Mouse (Mus musculus) lung, embryonic 16.5 days (tissue): ENCODE measurements around the gene Ccdc151. TPM values are rescaled to one million over a fixed set of nuclear protein-coding genes. Genes with fewer than 3 reads are reported as not detected.
A peak's percentile ranks its signal among the peaks of the same experiment; 100 is the strongest.

Source experiments
- ATAC-seq: fragments of 200-750 bp; cut with Nextera tagmentation; 2 replicates; pipeline ENCODE4 v1.8.0; 2017; ENCODE audit warnings: low read depth, mild to moderate bottlenecking, moderate library complexity
- H3K27ac ChIP-seq: fragments of 300-500 bp; sonication (generic); 2 replicates; pipeline ENCODE4 v1.5.1; 2014; ENCODE audit warnings: mild to moderate bottlenecking, control low read depth, low read length
- H3K27me3 ChIP-seq: fragments of 300-500 bp; sonication (generic); 2 replicates; pipeline ENCODE4 v1.6.1; 2014; ENCODE audit warnings: low read depth, low read length, mixed read lengths; ENCODE audit not compliant: control insufficient read depth, insufficient read depth
- H3K36me3 ChIP-seq: fragments of 300-500 bp; sonication (generic); 2 replicates; pipeline ENCODE4 v1.6.1; 2014; ENCODE audit warnings: low read length; ENCODE audit not compliant: control insufficient read depth, insufficient read depth
- H3K4me1 ChIP-seq: fragments of 300-500 bp; sonication (generic); replicated peaks from 2 replicates; pipeline ENCODE4 v1.6.1; 2014; ENCODE audit warnings: low read length, mixed read lengths; ENCODE audit not compliant: control insufficient read depth, insufficient read depth
- H3K4me2 ChIP-seq: fragments of 300-500 bp; sonication (generic); 2 replicates; pipeline ENCODE4 v1.6.1; 2014; ENCODE audit warnings: low read depth, low read length, control low read depth
- H3K4me3 ChIP-seq: fragments of 300-500 bp; sonication (generic); 2 replicates; pipeline ENCODE4 v1.5.1; 2014; ENCODE audit warnings: mild to moderate bottlenecking, low read length, control low read depth
- H3K9ac ChIP-seq: fragments of 300-500 bp; sonication (generic); 2 replicates; pipeline ENCODE4 v1.6.1; 2014; ENCODE audit warnings: low read length, control low read depth
- H3K9me3 ChIP-seq: fragments of 300-500 bp; sonication (generic); 2 replicates; pipeline ENCODE4 v1.6.1; 2016; ENCODE audit warnings: low read length; ENCODE audit not compliant: control insufficient read depth
- WGBS: fragments of 180-500 bp; shearing (Covaris S2); extraction: QIAGEN DNeasy Blood & Tissue Kit; methylation state at CpG from one replicate; pipeline ENCODE4 v1.1.7; 2014; 5-methylcytosine and 5-hydroxymethylcytosine counted together
- polyA plus RNA-seq: library from polyadenylated mRNA; unstranded; fragments of >200 nt; fragmentation: Nextera tagmentation; extraction: Ambion mirVana; gene quantifications from 2 replicates; pipeline ENCODE4 v1.2.1, GENCODE M21; 2015

Gene Ccdc151
- polyA plus RNA-seq, 1 experiment from 2014 or later: 6.6 TPM

GRCm38 (mm10) chr9:22037826-22038225 lies 35.4 kb upstream of the Ccdc151 start:
- ATAC-seq: no peak
- no peak overlapping the region for H3K27ac ChIP-seq
- H3K4me1 ChIP-seq: no peaks in the 10 kb centered on the region
- H3K27me3 ChIP-seq: no peaks in the 10 kb centered on the region
- no peak overlapping the region for H3K4me2 ChIP-seq
- WGBS: 62% methylated on average over 10 of the region's 10 CpGs
- H3K9ac ChIP-seq: no peak overlapping the region
- 0 out of 2 replicates have a peak, but pooled peaks cover 4% of the 10 kb centered on the region for H3K9me3 ChIP-seq
- no peak overlapping the region for H3K4me3 ChIP-seq
- no peaks in the 10 kb centered on the region for H3K36me3 ChIP-seq

- Histone ChIP-seq H3K4me3 (no peak overlapping the region), H3K4me1 (no peaks in the 10 kb centered on the region), H3K36me3 (no peaks in the 10 kb centered on the region), H3K27ac (no peak overlapping the region), H3K9ac (no peak overlapping the region), H3K9me3 (0 out of 2 replicates have a peak, but pooled peaks cover 4% of the 10 kb centered on the region), H3K4me2 (no peak overlapping the region), H3K27me3 (no peaks in the 10 kb centered on the region)
- WGBS: 58% methylated on average over 6 of the region's 6 CpGs
- no peak for ATAC-seq
These were observed 33.0 kb upstream of the Ccdc151 start for GRCm38 (mm10) chr9:22035300-22036044.

- Histone ChIP-seq H3K9ac (no peak overlapping the region), H3K9me3 (0 out of 2 replicates have a peak, but pooled peaks cover 4% of the 10 kb centered on the region), H3K4me3 (no peak overlapping the region), H3K4me1 (no peaks in the 10 kb centered on the region), H3K27me3 (no peaks in the 10 kb centered on the region), H3K4me2 (no peak overlapping the region), H3K36me3 (no peaks in the 10 kb centered on the region), H3K27ac (no peak overlapping the region)
- WGBS: 86% methylated on average over 9 of the region's 9 CpGs
- ATAC-seq: no peak
These were observed 28.0 kb upstream of the Ccdc151 start for GRCm38 (mm10) chr9:22030386-22030785.

GRCm38 (mm10) chr9:22028467-22028866 lies 26.0 kb upstream of the Ccdc151 start:
- H3K36me3 ChIP-seq: no peaks in the 10 kb centered on the region
- H3K4me2 ChIP-seq: no peak overlapping the region
- no peak overlapping the region for H3K4me3 ChIP-seq
- no peak overlapping the region for H3K27ac ChIP-seq
- ATAC-seq: no peak
- no peaks in the 10 kb centered on the region for H3K4me1 ChIP-seq
- no peaks in the 10 kb centered on the region for H3K9me3 ChIP-seq
- H3K27me3 ChIP-seq: no peaks in the 10 kb centered on the region
- H3K9ac ChIP-seq: no peak overlapping the region
- WGBS: 35% methylated on average over 7 of the region's 7 CpGs

GRCm38 (mm10) chr9:22024592-22024991 lies 22.2 kb upstream of the Ccdc151 start:
- H3K9me3 ChIP-seq: no peaks in the 10 kb centered on the region
- H3K4me2 ChIP-seq: no peak overlapping the region
- no peaks in the 10 kb centered on the region for H3K4me1 ChIP-seq
- no peaks in the 10 kb centered on the region for H3K36me3 ChIP-seq
- no peaks in the 10 kb centered on the region for H3K27me3 ChIP-seq
- H3K4me3 ChIP-seq: no peak overlapping the region
- 38% methylated on average over 8 of the region's 8 CpGs for WGBS
- no peak overlapping the region for H3K9ac ChIP-seq
- peak; percentile 38 for ATAC-seq
- no peak overlapping the region for H3K27ac ChIP-seq

- no peaks in the 10 kb centered on the region for H3K4me1 ChIP-seq
- no peak for ATAC-seq
- H3K9ac ChIP-seq: no peak overlapping the region
- peaks cover 19% of the 10 kb centered on the region for H3K36me3 ChIP-seq
- H3K9me3 ChIP-seq: no peaks in the 10 kb centered on the region
- H3K27ac ChIP-seq: no peak overlapping the region
- H3K4me3 ChIP-seq: no peak overlapping the region
- no peaks in the 10 kb centered on the region for H3K27me3 ChIP-seq
- no peak overlapping the region for H3K4me2 ChIP-seq
- WGBS: 58% methylated on average over 7 of the region's 7 CpGs
These were observed 14.9 kb upstream of the Ccdc151 start for GRCm38 (mm10) chr9:22017208-22017825.

- Histone ChIP-seq H3K9me3 (no peaks in the 10 kb centered on the region), H3K4me3 (no peak overlapping the region), H3K9ac (no peak overlapping the region), H3K4me2 (no peak overlapping the region), H3K27ac (no peak overlapping the region), H3K27me3 (no peaks in the 10 kb centered on the region), H3K4me1 (no peaks in the 10 kb centered on the region), H3K36me3 (peaks cover 29% of the 10 kb centered on the region)
- WGBS: 66% methylated on average over 10 of the region's 10 CpGs
- no peak for ATAC-seq
These were observed 13.8 kb upstream of the Ccdc151 start for GRCm38 (mm10) chr9:22016245-22016644.

GRCm38 (mm10) chr9:22012731-22013130 lies 10.3 kb upstream of the Ccdc151 start:
- WGBS: 91% methylated on average over 13 of the region's 13 CpGs
- no peak overlapping the region for H3K27ac ChIP-seq
- no peaks in the 10 kb centered on the region for H3K27me3 ChIP-seq
- no peaks in the 10 kb centered on the region for H3K9me3 ChIP-seq
- H3K36me3 ChIP-seq: peaks cover 56% of the 10 kb centered on the region
- H3K4me2 ChIP-seq: no peak overlapping the region
- ATAC-seq: no peak
- no peak overlapping the region for H3K4me3 ChIP-seq
- no peak overlapping the region for H3K9ac ChIP-seq
- no peaks in the 10 kb centered on the region for H3K4me1 ChIP-seq

- Histone ChIP-seq H3K4me2 (no peak overlapping the region), H3K27me3 (no peaks in the 10 kb centered on the region), H3K27ac (no peak overlapping the region), H3K4me3 (no peak overlapping the region), H3K4me1 (no peaks in the 10 kb centered on the region), H3K9ac (no peak overlapping the region), H3K36me3 (peaks cover 70% of the 10 kb centered on the region), H3K9me3 (no peaks in the 10 kb centered on the region)
- 81% methylated on average over 5 of the region's 5 CpGs for WGBS
- ATAC-seq: 0 out of 2 replicates have a peak, but pooled peaks have one; percentile 19
These were observed 8.6 kb upstream of the Ccdc151 start for GRCm38 (mm10) chr9:22011055-22011454.
